Mouse (Mus musculus) cerebellum, adult 9-11 months (tissue): ENCODE measurements around the gene Ptprm.

ENCODE experiments used
- DNase-seq: peaks from one replicate; pipeline ENCODE4 v3.0.0; 2022

Gene Ptprm

GRCm38 (mm10) chr17:66619996-66620656 is 734.1 kb downstream of the Ptprm start:
- DNase-seq: no peak

- no peak for DNase-seq
These were observed 734.9 kb downstream of the Ptprm start for GRCm38 (mm10) chr17:66619255-66619826.
